ENCODE assay signal across 19 mouse cellular contexts in the genomic region with DNA sequence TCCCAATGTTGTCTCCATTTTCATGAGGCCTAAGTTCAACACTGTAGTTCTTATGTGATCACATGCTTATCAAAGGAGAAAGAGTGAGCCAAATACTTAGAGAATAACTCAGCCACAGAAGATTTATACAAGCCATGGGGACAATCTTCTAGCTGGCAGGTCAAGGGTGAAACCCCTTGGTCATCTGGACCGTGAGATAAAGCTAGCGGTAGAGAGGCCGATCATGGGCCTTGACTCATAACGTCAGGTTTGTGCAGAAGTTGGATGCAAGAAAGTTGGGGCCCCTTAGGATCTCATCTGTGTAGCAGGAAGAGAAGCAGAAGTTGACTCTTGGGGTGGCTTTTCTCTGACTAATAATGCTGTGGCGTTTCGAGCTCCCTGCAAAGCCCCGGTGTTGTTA.
DNase-seq lines count a peak whose midpoint lies in the region; ATAC-seq and TF ChIP-seq lines count a peak whose summit lies in the region.
"Had no signal": no experiment of that assay in that cellular context is flagged by ENCODE, and none has a peak within 500 bp of the region (broad histone marks: within the 10 kb centered on the region; RNA-seq: fewer than 3 reads in every experiment).

No protein-coding gene starts in this region.

- H3K9me3 ChIP-seq in embryonic facial prominence, embryonic 14.5 days (ENCODE audit: control insufficient read depth, low read length) = no peaks in the 10 kb centered on the region
- no peaks in the 10 kb centered on the region for H3K9me3 ChIP-seq in embryonic facial prominence, embryonic 10.5 days
- no peaks in the 10 kb centered on the region for H3K9me3 ChIP-seq in heart, embryonic 12.5 days (replicated peaks)
- H3K9me3 ChIP-seq in liver, embryonic 12.5 days (replicated peaks) = no peaks in the 10 kb centered on the region
- H3K9me3 ChIP-seq in liver, postnatal 0 days (ENCODE audit: low read length) = no peaks in the 10 kb centered on the region
- H3K9me3 ChIP-seq: embryonic facial prominence, embryonic 15.5 days; forebrain, embryonic 10.5 days had no signal

- TF ChIP-seq CTCF in liver, postnatal 0 days (IDR thresholded peaks at IDR 0.05; ENCODE audit: low read depth) = no peak

- H3K27me3 ChIP-seq in embryonic facial prominence, embryonic 14.5 days (replicated peaks; ENCODE audit: control insufficient read depth, insufficient read depth, low read length) = no peaks in the 10 kb centered on the region
- peaks cover 6% of the 10 kb centered on the region; the same call in 1 of the 2 replicates for H3K27me3 ChIP-seq in embryonic facial prominence, embryonic 10.5 days (replicated peaks; ENCODE audit: low read depth, poor library complexity, severe bottlenecking)
- H3K27me3 ChIP-seq in heart, embryonic 12.5 days (replicated peaks) = no peaks in the 10 kb centered on the region; the same call in 1 of the 2 replicates
- H3K27me3 ChIP-seq in liver, embryonic 12.5 days (replicated peaks) = 0 out of 2 replicates have a peak, but pooled peaks cover 9% of the 10 kb centered on the region
- H3K27me3 ChIP-seq in liver, postnatal 0 days (ENCODE audit: insufficient read depth, low read length) = no peaks in the 10 kb centered on the region

- ATAC-seq in embryonic facial prominence, embryonic 14.5 days (ENCODE audit: low read depth) = peak; percentile 9; the same call in 1 of the 2 replicates
- ATAC-seq in heart, embryonic 12.5 days (ENCODE audit: insufficient number of reproducible peaks, low FRiP score) = 0 out of 2 replicates have a peak, but pooled peaks have one; percentile 51
- peak; percentile 66; the same call in 1 of the 2 replicates for ATAC-seq in liver, embryonic 12.5 days
- ATAC-seq in liver, postnatal 0 days = no peak
- ATAC-seq: forebrain, embryonic 14.5 days; inflammation-experienced regulatory T-cells, adult 6 months; intestine, postnatal 0 days had no signal

- H3K27ac ChIP-seq in embryonic facial prominence, embryonic 14.5 days (replicated peaks; ENCODE audit: low read depth, low read length) = no peak overlapping the region
- H3K27ac ChIP-seq in embryonic facial prominence, embryonic 10.5 days (replicated peaks) = no peak overlapping the region
- H3K27ac ChIP-seq in heart, embryonic 12.5 days (ENCODE audit: poor library complexity, severe bottlenecking) = no peak overlapping the region
- peak overlapping the region; percentile 49 for H3K27ac ChIP-seq in liver, embryonic 12.5 days
- H3K27ac ChIP-seq in liver, postnatal 0 days (ENCODE audit: low read depth) = no peak overlapping the region
- H3K27ac ChIP-seq: embryonic facial prominence, embryonic 15.5 days had no signal

- H3K4me1 ChIP-seq in embryonic facial prominence, embryonic 14.5 days (ENCODE audit: control insufficient read depth, insufficient read depth, low read length) = 0 out of 2 replicates have a peak, but pooled peaks cover 9% of the 10 kb centered on the region
- H3K4me1 ChIP-seq in embryonic facial prominence, embryonic 10.5 days = peaks cover 11% of the 10 kb centered on the region; the same call in 1 of the 2 replicates
- H3K4me1 ChIP-seq in heart, embryonic 12.5 days (replicated peaks) = 0 out of 2 replicates have a peak, but pooled peaks cover 8% of the 10 kb centered on the region
- H3K4me1 ChIP-seq in liver, embryonic 12.5 days = peaks cover 34% of the 10 kb centered on the region
- 0 out of 2 replicates have a peak, but pooled peaks cover 2% of the 10 kb centered on the region for H3K4me1 ChIP-seq in liver, postnatal 0 days (ENCODE audit: insufficient read depth)
- H3K4me1 ChIP-seq: embryonic facial prominence, embryonic 15.5 days had no signal

- H3K36me3 ChIP-seq in embryonic facial prominence, embryonic 14.5 days (ENCODE audit: control insufficient read depth, insufficient read depth, low read length) = no peaks in the 10 kb centered on the region
- no peaks in the 10 kb centered on the region for H3K36me3 ChIP-seq in embryonic facial prominence, embryonic 10.5 days (replicated peaks)
- no peaks in the 10 kb centered on the region for H3K36me3 ChIP-seq in heart, embryonic 12.5 days
- H3K36me3 ChIP-seq in liver, embryonic 12.5 days = no peaks in the 10 kb centered on the region
- no peaks in the 10 kb centered on the region for H3K36me3 ChIP-seq in liver, postnatal 0 days (replicated peaks; ENCODE audit: insufficient read depth, low read length)
- H3K36me3 ChIP-seq: embryonic facial prominence, embryonic 15.5 days; forebrain, embryonic 10.5 days had no signal

- H3K4me3 ChIP-seq in embryonic facial prominence, embryonic 14.5 days (ENCODE audit: low read depth, low read length) = no peak overlapping the region
- no peak overlapping the region for H3K4me3 ChIP-seq in embryonic facial prominence, embryonic 10.5 days
- no peak overlapping the region for H3K4me3 ChIP-seq in heart, embryonic 12.5 days
- H3K4me3 ChIP-seq in liver, embryonic 12.5 days = no peak overlapping the region
- no peak overlapping the region for H3K4me3 ChIP-seq in liver, postnatal 0 days (ENCODE audit: low read depth, low read length)
- H3K4me3 ChIP-seq: embryonic facial prominence, embryonic 15.5 days; erythroblast, embryonic 14.5 days; forebrain, embryonic 10.5 days had no signal

- no peak for DNase-seq in embryonic facial prominence, embryonic 14.5 days (ENCODE audit: low spot score)
- no peak for DNase-seq in embryonic facial prominence, embryonic 10.5 days (ENCODE audit: low spot score)
- no peak for DNase-seq in heart, postnatal 4 days
- no peak for DNase-seq in liver, postnatal 0 days
- no peak for DNase-seq in gastrocnemius, adult 8-10 months (ENCODE audit: low spot score in 2 of 2)
- DNase-seq: adrenal gland, postnatal 14 days; cerebellum, adult 18-20 months; cerebellum, adult 9-11 months; cerebellum, postnatal 36 days; gastrocnemius, postnatal 14 days; heart, postnatal 36 days had no signal

- WGBS in embryonic facial prominence, embryonic 14.5 days = 84% methylated on average over 7 of the region's 7 CpGs
- 80% methylated on average over 7 of the region's 7 CpGs for WGBS in embryonic facial prominence, embryonic 10.5 days
- WGBS in heart, embryonic 12.5 days = 67% methylated on average over 7 of the region's 7 CpGs
- 71% methylated on average over 7 of the region's 7 CpGs for WGBS in liver, embryonic 12.5 days (ENCODE audit: insufficient replicate concordance)
- 71% methylated on average over 7 of the region's 7 CpGs for WGBS in liver, postnatal 0 days (ENCODE audit: insufficient replicate concordance)

- H3K4me2 ChIP-seq in embryonic facial prominence, embryonic 14.5 days (ENCODE audit: low read depth, low read length) = no peak overlapping the region
- no peak overlapping the region for H3K4me2 ChIP-seq in heart, embryonic 12.5 days
- H3K4me2 ChIP-seq in liver, embryonic 12.5 days = no peak overlapping the region
- H3K4me2 ChIP-seq in liver, postnatal 0 days (ENCODE audit: low read depth, low read length) = no peak overlapping the region
- H3K4me2 ChIP-seq: embryonic facial prominence, embryonic 15.5 days had no signal

- no peak overlapping the region for H3K9ac ChIP-seq in embryonic facial prominence, embryonic 14.5 days (ENCODE audit: low read depth, low read length)
- H3K9ac ChIP-seq in heart, embryonic 12.5 days = no peak overlapping the region
- H3K9ac ChIP-seq in liver, embryonic 12.5 days = no peak overlapping the region
- no peak overlapping the region for H3K9ac ChIP-seq in liver, postnatal 0 days (replicated peaks)
- H3K9ac ChIP-seq: embryonic facial prominence, embryonic 15.5 days had no signal

- no peak for TF ChIP-seq EP300 in liver, postnatal 0 days (IDR thresholded peaks at IDR 0.05; ENCODE audit: low read depth)
